Mouse (Mus musculus) cerebellum, postnatal 25 days (tissue): ENCODE results near the gene Prkd1.
"Not testable (repeated sequence)": the region's sequence is repeated elsewhere in the genome, so short reads cannot be mapped to it uniquely, and the experiment has no call there.

Source experiments
- DNase-seq, 2 experiments: peaks; one replicate each; pipeline ENCODE4 v3.0.0; 2021; ENCODE audit warnings: mixed read lengths in 2 of 2

The Prkd1 gene

DNA sequence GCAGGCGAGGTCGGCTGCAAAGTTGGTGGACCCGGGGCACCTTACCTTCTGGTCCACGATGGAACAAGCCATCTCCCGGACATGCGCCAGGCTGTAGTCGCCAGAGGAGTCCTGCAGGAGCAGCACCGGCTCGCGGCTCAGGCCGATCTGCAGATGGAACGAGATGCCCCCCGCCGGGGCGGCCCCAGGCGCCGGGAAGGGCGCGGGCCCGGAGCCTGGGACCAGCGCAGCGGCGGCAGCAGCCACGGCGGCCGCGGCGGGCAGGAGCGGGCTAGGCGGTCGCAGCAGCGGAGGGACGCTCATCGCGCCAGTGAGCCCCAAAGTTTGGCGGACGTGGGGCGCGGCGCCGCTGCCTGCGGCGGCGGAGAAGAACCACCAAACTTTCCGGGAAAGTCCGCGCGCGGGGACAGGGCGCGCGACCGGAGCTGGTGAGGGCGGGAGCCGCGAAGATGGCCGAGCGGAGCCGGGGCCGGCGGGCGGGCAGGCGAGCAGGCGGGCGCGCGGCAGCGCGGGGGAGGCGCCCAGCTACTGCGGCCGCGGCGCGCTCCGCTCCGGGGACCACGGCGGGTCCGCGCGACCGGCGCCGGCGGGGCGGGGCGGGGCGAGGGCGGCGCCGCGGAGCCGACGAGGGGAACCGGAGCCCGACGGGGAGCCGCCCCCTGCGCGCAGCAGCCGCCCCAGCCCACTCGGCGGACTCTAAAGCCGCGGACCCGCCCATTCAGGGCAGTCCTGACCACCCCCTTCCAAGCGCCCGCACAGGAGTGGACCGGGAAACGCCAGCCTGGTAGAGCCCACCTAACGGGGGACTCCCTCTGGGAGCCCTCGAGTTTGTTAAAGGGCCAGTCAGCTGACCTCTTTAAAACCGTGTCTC lies at the start of gene Prkd1:
TSS of gene Prkd1 (minus strand) at position 428 of the 871 bp plus-strand sequence.
- peak; percentile 57 to 70 for DNase-seq

DNA sequence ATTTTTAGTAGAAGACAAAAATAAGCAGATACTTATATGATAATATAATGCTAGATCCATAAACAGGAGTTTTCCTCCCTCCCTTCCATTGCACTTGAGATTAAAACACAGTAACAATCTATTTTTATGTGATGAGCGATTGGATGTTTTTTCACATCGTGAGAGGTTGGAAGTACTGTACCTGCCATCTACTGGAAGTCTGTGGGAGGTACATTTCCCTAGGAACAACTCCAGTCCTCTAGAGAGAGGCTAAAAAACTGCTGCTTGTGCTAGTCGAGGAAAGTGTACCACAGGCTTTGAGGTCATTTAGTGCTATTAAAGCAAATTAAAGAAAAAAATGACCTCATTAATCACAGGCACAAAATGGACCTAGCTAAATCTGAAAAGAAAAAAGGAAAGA lies 48.6 kb upstream of the Prkd1 start:
- DNase-seq: peak in 1 of 2 experiments; percentile 7

DNA sequence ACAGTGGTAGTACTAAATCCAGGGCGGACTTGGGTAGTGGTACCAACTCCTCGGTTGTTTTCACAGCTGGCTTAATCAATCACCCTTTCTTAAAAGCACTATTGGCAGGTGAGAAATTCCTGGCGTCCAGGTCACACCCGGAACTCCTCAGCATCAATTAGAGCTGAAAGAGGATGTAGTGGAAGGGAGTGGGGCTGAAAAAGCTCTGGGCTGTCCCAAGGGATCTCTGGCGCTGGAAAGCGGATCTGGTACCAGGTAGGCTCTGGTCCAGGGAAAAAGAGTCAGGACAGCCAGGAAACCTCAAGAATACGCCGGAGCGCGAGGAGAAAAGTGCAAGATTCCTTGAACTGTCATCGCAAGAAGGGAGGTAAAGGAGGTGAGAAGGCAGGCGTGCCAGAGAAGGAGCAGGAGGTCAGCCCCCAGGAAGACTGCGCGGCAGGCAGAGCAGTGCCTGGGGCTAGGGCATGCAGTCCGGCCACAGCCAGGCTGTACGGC lies 675 bp downstream of the Prkd1 start:
- DNase-seq: no peak

DNA sequence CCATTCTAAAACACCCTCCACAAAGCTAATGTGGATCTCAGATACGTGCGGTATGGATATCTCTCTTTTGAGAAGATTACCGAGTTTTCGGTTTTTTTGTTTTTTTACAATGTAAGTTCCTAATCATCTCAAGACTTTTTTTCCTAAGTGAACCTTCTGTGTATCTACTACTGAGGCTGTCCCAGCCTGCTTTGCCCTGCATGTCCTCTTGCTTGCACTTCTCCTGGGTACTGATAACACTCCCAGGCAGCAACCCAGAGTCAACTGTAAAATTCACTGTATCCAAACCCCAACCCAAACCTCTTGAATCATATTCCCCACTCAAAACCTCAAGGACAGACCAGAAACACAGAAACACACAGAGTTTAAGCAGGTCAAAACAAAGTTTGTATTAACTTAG lies 2.0 kb downstream of the Prkd1 start:
- DNase-seq: no peak

DNA sequence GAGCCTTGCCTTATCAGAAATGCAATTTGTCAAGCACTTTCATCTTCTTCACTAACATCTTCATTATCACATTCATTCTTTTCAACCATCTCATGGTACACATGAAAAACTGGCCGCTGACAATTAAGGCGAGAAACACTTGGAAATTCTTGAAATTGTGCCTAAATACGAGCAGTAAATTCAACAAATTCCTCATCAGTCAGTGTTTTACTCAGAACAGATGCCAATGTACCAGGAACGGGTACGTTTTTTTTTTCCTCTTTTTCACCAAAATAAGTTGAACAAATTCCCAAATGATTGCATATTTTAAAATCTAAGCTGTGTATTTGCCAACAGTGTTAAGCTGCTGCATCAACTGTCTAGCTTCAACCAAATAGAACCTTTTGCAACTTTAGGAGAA lies 6.2 kb downstream of the Prkd1 start:
- DNase-seq: no peak

DNA sequence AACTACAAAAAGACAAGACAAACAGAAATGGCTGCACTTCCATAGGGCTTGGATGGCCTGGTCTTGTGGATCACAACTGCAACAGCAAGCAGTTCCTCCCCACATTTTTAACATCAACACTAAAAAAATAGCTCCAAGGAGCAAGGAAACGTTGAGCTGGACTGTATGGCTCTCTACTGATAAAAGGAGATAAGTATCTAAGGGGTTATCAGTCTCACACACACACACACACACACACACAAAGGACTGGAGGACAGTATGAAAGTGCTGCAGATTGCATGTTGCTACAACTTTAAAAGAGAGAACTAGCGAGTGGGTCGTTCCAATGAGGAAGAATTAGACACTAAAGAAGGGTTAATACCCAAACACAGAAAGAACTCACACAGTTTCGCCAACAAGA lies 8.7 kb downstream of the Prkd1 start:
- no peak for DNase-seq

DNA sequence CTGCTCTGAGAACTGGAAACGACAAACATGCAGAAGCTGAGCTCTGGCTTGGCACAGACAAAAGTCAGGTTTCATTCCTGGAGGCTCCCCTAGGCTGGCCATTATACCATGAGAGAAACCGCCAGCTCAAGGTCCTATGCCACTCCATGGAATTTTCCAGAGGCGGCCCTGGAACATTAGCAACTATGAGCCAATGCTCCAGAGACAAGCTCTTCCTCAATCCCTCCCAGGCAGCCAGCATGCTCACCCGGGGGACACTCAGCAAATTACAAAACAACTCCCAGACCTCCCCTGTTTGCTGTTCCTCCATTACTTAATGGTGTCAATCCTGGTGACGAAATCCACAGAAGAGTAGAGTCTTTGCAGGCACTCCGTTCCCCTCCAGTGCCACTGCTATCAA lies 14.5 kb downstream of the Prkd1 start:
- DNase-seq: no peak

DNA sequence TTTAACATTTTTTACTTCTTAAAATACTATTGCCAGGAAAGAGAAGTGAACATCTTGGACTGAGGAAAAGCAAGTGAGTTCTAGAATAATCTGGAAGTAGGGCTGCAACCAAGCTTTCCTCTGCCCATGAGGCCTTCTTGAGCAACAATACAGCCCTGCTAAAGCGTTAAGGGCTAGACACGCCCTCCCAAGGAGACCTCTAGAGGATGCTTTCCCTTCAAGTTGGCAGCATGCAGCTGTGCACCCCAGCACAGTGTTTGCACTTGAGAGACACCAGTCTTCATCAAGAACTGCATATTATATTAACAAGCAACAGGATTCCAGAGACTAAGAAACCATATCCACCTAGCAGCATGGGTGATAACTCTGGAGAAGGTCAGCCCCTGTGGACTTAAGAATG lies 22.8 kb downstream of the Prkd1 start:
- DNase-seq: not testable (repeated sequence)

DNA sequence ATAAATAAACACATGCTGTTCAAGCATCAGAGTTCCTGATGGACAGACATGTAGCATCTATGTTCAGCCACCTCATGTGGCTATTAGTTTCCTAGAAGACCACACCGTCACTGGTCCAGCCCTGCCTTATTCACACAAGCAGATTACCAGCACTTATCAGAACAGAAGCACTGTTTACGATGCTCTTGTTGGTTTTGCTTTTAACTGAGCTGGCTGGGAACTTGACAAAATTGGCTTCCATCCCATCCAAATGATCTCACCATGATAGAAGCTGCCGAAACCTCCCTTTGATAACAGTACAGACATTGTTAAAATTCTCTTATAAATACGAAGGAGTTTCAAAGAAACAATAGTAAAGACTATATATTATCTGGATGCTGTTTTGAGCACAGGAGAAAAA lies 24.7 kb downstream of the Prkd1 start:
- no peak for DNase-seq

DNA sequence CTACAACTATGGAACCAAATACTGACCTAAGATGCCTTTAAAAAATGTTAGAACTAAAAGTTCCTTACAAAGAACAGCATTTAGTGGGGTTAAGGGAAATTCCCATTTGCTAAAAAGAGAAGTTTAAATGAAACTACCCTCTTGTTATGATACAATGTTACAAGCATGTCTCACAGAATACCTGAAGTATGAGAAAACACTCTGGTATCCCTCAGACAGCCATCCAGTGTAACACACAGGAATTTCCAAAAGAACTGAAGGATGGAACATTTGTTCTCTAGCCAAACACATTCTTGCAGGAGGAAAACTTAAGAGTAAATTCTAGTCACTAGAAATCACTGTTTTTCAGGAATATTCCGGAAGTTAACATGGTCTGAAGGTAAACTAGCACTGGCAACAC lies 33.0 kb downstream of the Prkd1 start:
- DNase-seq: no peak

DNA sequence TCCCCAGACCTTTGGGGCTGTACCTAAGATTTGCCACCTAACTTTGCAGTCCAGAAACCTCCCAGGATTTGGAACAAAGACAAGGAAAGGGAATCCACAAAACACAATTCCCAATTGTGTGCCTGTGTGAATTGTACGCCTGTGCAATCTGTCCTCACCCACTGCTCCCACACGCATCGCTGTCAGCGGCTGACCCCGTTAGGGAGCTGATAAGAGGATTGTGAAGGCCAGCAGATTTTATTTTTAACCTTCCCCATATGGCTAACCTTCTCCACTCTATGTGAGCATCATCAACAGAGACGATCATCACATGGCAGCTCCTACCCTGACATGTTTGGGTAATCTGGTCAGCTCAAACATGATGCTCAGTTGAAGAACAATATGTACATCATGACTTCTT lies 34.6 kb downstream of the Prkd1 start:
- peak; percentile 31 to 43 for DNase-seq

DNA sequence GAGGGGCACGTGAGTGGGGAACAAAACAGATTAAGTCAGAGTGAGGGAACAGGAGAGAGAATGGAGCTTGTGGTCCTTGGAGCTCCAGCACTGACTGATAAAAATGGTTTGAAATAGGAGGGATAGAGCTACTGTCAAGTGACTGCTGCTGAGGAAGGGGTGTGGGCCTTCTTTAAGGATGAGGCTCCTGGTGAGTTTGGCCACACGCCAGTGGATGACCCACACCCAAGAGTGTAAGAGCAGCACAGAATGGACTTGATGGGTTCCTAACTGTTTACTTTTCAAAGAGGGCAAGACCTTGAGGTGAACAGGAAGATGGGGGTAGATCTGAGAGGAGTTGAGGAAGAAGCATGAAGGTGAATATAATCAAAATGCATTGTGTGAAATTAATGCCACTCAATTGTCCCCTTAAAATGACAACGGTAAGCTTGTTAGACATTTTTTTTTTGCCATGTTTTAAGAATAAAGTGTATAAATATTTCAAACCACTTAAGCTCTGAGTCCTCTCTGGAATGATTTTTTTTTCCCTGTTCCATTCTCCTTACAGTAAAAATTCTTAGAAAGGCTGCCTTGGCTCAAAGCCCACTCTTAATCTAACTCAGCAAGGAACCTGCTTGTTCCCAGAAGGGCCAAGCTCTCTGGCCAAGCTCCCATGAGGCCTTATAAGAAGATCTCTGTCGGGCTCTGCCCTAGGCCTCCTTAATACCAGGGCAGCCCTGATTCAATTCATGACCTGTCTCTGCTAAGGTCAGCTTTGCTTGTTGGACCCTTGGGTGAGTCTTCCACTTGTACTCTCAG lies 42.0 kb downstream of the Prkd1 start:
- peak in 1 of 2 experiments; percentile 7 for DNase-seq

DNA sequence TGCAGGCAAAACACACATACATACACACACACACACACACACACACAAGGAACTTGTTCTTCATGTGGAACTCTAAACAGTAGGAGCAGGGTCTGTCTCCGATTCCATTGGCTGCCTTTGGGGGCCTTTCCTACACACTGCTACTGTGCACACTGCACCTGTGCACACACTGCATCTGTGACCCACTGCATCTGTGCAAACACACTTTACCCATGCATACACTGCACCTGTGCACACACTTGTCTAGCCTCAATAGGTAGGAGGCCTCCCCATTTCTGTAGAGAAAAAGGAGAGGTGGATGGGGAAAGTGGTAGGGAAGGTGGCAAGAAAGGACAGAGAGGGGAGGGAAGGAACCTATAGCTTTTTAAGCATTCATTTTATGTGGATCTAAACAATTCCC lies 49.5 kb downstream of the Prkd1 start:
- no peak for DNase-seq

DNA sequence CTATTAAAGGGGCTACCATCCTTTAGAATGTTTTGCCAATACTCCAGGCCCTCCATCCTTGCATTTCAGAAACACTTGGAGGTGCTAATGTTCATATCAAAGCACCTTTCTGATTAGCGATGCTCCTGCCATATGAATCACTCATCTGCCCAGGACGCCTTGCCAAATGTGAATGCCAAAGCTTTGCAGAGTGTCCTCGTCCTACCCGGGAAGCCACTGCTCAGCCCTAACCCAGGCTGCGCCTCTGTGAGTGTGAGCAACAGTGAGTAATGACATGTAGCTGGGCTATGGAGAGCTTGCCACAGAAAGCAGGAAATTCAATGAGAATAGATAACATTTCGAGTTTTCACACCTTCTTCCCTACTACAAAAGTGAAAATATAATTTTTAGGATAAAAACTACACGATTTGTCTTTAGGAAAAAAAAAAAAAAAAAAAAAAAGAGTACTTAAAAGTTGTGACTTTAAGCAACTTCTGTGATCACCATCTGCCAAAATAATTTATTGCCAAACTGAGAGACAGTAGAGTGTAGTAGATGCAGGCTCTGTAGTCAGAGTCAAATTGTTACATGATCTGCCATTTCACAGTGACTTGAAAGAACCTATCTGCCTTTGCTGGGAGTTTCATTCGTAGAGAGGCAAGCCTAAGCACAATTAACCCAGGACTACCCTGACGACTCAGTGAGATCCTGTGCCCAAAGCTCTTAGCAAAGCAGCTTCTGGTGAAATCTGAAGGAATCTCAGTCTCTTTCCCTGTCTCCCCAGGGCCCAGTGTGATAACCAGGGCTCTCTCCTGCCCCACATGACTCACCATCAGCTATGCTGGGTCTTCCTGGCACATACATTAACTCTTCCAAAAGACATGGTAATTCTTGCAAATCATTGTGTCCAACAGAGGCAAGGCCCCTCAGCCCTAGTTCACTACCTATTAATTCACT lies 50.6 kb downstream of the Prkd1 start:
- peak; percentile 25 to 49 for DNase-seq

DNA sequence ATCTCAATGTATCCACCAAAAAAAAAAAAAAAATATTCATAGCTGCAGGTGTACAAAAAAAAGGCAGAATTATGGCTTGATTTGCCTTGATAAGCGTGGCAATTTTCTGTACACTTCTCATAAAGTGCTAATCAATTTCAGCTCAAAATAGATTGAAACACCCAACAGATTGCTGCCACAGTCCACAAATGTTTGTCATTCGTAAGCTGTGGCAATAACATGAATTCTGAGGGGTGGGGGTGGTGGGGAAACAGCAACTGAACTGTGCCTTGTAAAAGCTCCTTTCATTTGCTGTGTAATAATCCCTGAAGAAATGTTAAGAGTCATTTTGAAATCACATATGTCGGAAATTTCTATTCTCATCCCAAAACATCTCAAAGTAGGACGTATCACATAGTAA lies 51.4 kb downstream of the Prkd1 start:
- no peak for DNase-seq

DNA sequence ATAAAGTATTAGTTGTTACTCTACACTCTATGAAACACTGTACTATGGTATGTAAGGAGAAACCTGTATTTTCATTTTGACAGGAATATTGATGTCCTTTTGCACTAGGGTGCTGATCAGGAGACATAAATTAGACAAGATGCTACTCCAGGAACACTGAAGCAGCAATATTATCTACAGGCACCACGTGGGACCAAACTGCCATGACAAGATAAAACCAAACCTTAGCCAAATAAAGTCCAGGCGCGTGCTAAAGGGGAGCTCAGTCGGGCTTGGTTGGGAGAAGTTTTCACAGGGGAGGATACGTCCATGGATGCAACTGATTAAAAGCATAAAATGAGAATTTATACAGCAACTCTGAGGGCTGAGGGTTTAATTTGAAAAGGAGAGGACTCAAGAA lies 53.1 kb downstream of the Prkd1 start:
- no peak for DNase-seq

DNA sequence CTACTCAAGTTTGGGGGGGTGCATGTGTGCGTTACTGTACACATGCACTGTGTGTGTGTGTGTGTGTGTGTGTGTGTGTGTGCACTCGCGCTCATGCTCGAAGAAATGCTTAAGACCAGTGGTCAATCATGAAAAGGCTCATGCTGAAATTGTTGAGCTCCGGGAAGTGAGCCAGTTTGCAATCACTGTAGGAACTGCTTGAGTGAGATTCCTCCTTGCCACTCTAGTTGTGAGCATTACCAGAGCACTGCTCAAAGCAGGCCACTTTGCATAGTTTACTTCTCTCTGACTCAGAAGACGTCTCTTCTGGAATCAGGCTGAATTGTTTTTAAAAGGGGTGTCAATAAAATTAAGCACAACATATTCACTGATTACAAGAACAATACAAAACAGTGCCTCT lies 54.4 kb downstream of the Prkd1 start:
- DNase-seq: no peak

DNA sequence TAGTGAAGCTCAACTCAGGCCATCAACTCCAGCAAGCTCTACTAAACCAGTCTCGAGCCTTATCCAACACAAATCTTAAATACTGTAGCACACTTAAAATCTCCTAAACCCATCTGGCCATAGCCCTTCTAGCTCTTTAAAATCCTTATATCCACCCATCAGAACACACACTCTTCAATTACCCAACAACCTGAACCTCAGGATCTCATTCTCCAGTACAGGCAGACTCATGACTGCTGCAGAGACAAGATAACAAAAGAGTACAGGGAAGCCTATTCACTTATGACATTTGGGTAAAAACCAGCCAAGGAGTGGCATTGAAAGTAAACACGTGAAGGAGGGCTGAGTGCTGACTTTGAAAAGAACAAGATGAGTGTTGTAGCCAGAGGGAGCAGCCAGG lies 55.4 kb downstream of the Prkd1 start:
- DNase-seq: no peak

DNA sequence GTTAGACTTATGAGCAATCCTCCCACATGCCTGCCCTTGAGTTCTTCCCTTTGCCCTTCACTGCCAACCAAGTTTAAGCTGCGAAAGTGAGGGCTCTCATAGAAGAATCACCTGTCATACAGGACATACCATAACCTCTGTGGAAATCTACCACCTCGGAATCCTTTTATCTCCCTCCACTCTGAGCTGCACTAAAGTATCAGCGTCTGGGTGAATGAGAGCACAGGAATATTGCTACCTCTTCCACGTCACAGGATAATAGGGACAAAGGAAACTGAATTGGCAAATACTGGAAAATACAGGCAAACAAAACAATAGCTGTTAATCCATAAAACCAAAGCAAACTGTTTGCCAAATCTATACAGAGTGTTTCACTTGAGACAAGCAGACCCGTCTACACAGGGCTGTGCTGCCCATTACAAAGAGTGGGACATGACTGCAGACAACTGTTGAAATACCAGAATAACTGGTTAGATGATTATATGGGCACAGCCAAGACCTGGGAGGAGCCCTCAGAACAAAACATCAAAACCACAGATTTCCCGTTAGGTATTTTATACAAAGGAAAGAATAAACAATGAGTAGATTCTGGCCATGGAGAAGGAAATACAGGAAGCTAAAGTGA lies 60.6 kb downstream of the Prkd1 start:
- DNase-seq: no peak

DNA sequence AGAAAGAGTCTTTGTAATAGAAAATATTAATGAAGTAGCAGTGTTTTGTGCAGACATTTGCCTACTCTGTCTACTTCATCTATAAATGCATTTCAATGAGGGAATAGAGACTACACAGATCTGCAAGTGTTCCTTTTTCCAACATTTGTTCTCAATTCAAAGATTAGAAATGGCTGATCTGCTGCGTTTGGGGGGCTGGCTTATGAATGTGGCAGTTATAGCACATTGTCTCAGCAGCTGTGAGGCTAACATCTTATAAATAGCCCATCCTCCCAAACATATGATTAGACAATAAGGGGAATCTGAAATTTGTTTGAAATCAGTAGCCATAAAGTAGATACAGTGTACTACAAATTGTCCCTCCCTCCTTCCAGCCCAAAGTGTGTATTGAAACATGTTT lies 83.7 kb downstream of the Prkd1 start:
- DNase-seq: no peak

DNA sequence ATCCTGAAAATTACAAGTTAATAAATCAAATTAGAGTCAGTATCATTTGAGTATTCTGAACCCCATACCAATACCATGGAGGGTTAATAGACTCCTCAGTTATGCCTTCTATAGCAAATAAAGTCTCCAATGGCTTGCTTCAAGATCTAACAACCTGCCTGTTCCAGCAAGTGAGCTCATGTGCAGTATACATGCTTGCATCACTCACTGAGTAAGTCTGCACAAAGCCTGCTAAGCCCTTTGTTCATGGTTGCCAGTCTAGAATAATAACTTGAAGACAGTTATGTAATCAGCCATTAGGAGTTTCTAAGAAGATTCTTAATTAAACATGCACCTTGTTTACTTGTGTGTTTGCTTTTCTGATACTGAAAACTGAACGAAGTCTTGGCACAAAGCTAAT lies 88.4 kb downstream of the Prkd1 start:
- no peak for DNase-seq

DNA sequence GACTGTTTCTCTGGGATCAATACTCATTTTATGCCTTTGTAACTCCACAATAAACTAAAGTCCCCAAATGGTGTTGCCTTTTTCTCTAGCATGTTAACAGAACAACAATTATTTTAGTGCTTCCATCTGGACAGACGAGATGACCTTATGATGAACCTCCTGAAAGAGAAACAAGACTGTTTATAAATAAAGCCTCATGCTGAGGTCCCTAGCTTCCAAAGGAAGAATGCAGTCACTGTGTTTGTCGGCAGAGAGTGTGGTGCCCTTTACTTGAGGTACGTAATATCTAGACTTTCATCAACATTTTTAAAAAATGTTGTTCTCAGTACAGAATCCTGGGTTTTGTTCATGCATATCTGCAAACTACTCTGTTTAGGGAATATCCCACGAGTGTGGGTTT lies 90.7 kb downstream of the Prkd1 start:
- no peak for DNase-seq
